Mouse (Mus musculus) erythroblast, embryonic 14.5 days (primary cell): Measurements from ENCODE around the gene 4930467E23Rik.
"Not testable (repeated sequence)": the region's sequence is repeated elsewhere in the genome, so short reads cannot be mapped to it uniquely, and the experiment has no call there.

Experiments used
- GATA1 ChIP-seq: IDR thresholded peaks from 2 replicates; pipeline ENCODE4 v1.6.1; 2012; ENCODE audit warnings: low read length, inconsistent platforms, mixed read lengths
- TAL1 ChIP-seq: IDR thresholded peaks from 3 replicates; pipeline ENCODE4 v1.6.1; 2012; ENCODE audit warnings: low read length, inconsistent platforms, mixed read lengths

- not testable (repeated sequence) for TF ChIP-seq GATA1, TAL1
These were observed 9.9 kb upstream of the 4930467E23Rik start for GRCm38 (mm10) chr8:19719513-19719912.
